Mouse (Mus musculus) hindbrain, postnatal 0 days (tissue): Measurements from ENCODE around the gene Ptgfrn. TPM values are rescaled to one million over a fixed set of nuclear protein-coding genes. Genes with fewer than 3 reads are reported as not detected.

Experiments used
- ATAC-seq: fragments of 200-750 bp; cut with Nextera tagmentation; 2 replicates; pipeline ENCODE4 v1.8.0; 2017; ENCODE audit warnings: mild to moderate bottlenecking, moderate TSS enrichment, moderate library complexity
- DNase-seq: peaks from one replicate; pipeline ENCODE4 v3.0.0-alpha.2; 2015; ENCODE audit warnings: low spot score
- H3K27ac ChIP-seq: fragments of 300-500 bp; sonication (generic); 2 replicates; pipeline ENCODE4 v1.5.1; 2014; ENCODE audit warnings: mild to moderate bottlenecking
- H3K27me3 ChIP-seq: fragments of 300-500 bp; sonication (generic); 2 replicates; pipeline ENCODE4 v1.6.1; 2014; ENCODE audit warnings: low read length, mixed read lengths; ENCODE audit not compliant: insufficient read depth
- H3K36me3 ChIP-seq: fragments of 300-500 bp; sonication (generic); 2 replicates; pipeline ENCODE4 v1.6.1; 2014; ENCODE audit warnings: low read length, mixed read lengths; ENCODE audit not compliant: insufficient read depth
- H3K4me1 ChIP-seq: fragments of 300-500 bp; sonication (generic); 2 replicates; pipeline ENCODE4 v1.6.1; 2014; ENCODE audit warnings: antibody characterized with exemption, low read length, mixed read lengths; ENCODE audit not compliant: insufficient read depth
- H3K4me2 ChIP-seq: fragments of 300-500 bp; sonication (generic); 2 replicates; pipeline ENCODE4 v1.6.1; 2014; ENCODE audit warnings: low read depth, mild to moderate bottlenecking, low read length, moderate library complexity, mixed read lengths
- H3K4me3 ChIP-seq: fragments of 300-500 bp; sonication (generic); 2 replicates; pipeline ENCODE4 v1.5.1; 2014; ENCODE audit warnings: low read length
- H3K9ac ChIP-seq: fragments of 300-500 bp; sonication (generic); replicated peaks from 2 replicates; pipeline ENCODE4 v1.6.1; 2014; ENCODE audit warnings: mild to moderate bottlenecking, low read length, moderate library complexity, mixed read lengths
- H3K9me3 ChIP-seq: fragments of 300-500 bp; sonication (generic); 2 replicates; pipeline ENCODE4 v1.6.1; 2016; ENCODE audit warnings: low read length, mixed read lengths
- CTCF ChIP-seq: IDR thresholded peaks from 2 replicates; pipeline ENCODE4 v1.5.1; 2016; ENCODE audit warnings: antibody characterized with exemption, control low read depth, low read depth
- WGBS: fragments of 180-500 bp; shearing (Covaris S2); extraction: QIAGEN DNeasy Blood & Tissue Kit; methylation state at CpG from one replicate; pipeline ENCODE4 v1.1.7; 2014; 5-methylcytosine and 5-hydroxymethylcytosine counted together
- polyA plus RNA-seq: library from polyadenylated mRNA; unstranded; fragments of >200 nt; fragmentation: Nextera tagmentation; extraction: Ambion mirVana; gene quantifications from 2 replicates; pipeline ENCODE4 v1.2.1, GENCODE M21; 2015
- total RNA-seq: library from RNA; depleted of rRNA; stranded (reverse); fragments of >200 nt; gene quantifications from 2 replicates; pipeline ENCODE4 v1.2.3, GENCODE M21; 2014

Ptgfrn gene
- total and polyA plus RNA-seq, 2 experiments from 2014 or later, result 4.1 to 51.0 TPM

DNA sequence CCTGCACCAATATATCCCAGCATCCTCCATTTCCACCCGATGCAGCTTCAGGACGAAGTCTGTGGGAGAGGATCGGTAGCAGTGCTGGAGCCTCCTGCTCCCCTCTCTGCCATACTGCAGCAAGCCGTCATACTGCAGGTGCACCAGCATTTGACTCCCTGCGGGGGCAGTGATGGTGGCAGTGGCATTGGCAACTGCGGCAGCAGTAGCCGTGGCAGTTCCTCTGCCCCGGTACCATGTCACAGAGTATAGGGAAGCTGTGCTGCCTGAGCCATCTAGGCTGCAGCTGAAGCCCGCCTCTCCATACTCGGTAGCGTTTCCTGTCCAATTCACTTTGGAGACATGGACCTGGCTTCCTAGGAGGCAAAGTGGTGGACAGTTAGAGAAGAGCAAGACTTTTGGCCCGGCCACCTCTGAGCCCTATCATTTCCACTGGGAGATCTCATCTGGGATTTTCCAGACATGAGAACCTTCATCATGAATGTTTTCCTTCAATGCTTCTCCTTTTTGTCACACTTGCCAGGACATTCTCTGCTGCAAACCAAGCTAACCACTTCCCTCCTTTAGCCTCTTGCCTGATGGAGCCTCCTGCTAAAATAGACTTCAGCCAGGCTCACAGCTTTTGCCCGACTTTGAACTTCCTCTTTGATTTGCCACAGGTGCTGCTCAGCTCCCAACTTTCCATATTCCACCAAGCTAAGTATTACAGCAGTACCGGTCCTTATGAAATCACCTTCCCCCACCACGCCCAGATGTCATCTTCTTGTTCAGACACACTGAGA is 106.3 kb downstream of the Ptgfrn start:
- Histone ChIP-seq H3K4me1 (no peaks in the 10 kb centered on the region), H3K36me3 (no peaks in the 10 kb centered on the region), H3K4me2 (no peak overlapping the region), H3K9ac (no peak overlapping the region), H3K9me3 (no peaks in the 10 kb centered on the region), H3K4me3 (no peak overlapping the region), H3K27me3 (no peaks in the 10 kb centered on the region), H3K27ac (no peak overlapping the region)
- TF ChIP-seq CTCF, result no peak; the same call in 1 of the 2 replicates
- WGBS, result 91% methylated on average over 15 of the region's 15 CpGs
- DNase-seq (no peak), ATAC-seq (no peak)

DNA sequence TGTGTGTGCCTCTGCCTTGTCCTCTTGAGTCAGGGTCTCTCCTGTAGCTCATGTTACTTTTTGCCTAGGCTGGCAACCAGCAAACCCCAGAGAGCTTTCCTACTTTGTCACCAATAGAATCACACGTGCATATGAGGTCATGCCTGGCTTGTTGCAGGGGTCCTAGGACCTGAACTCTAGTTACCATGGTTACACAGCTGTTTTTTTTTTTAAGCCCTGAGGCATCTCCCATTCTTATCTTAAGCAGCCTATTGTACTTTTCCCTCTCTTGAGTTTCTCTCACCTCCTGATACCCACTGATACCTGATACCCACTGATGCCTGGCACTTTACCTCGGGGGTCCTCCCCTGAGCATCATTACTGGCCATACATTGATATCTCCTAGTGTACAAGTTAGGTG is 110.3 kb downstream of the Ptgfrn start:
- H3K4me1 ChIP-seq, result no peaks in the 10 kb centered on the region
- H3K4me3 ChIP-seq, result no peak overlapping the region
- no peaks in the 10 kb centered on the region for H3K27me3 ChIP-seq
- no peak for DNase-seq
- H3K4me2 ChIP-seq, result no peak overlapping the region
- TF ChIP-seq CTCF, result no peak
- H3K9ac ChIP-seq, result no peak overlapping the region
- 27% methylated on average over 2 of the region's 2 CpGs for WGBS
- no peak for ATAC-seq
- H3K9me3 ChIP-seq, result no peaks in the 10 kb centered on the region
- no peaks in the 10 kb centered on the region for H3K36me3 ChIP-seq
- H3K27ac ChIP-seq, result no peak overlapping the region

DNA sequence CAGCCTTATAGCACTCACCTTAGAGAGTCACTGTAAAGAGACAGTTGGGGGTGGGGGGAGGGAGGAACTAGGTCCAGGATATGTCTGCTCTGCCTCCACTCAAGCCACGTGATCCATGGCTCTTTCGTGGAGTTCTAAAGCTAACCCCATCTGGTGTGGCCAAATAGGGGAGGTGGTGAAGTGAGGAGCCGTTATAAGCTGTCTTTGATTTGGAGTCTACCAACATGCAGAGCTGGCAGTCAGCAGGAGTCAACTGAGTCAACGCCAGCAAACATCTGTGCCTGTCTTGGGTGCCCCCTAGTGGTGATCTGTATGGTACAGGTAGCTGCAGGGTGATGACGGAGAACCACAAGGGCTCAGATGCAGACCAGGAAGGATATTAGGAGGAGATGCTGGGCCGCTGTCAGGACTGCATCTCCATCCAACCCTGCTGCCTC is 111.2 kb downstream of the Ptgfrn start:
- no peaks in the 10 kb centered on the region for H3K27me3 ChIP-seq
- peak; percentile 77 for DNase-seq
- peak; percentile 87 for TF ChIP-seq CTCF
- H3K27ac ChIP-seq, result no peak overlapping the region
- no peaks in the 10 kb centered on the region for H3K36me3 ChIP-seq
- no peaks in the 10 kb centered on the region for H3K9me3 ChIP-seq
- WGBS, result 20% methylated on average over 6 of the region's 6 CpGs
- H3K4me1 ChIP-seq, result no peaks in the 10 kb centered on the region; the same call in 1 of the 2 replicates
- H3K4me3 ChIP-seq, result no peak overlapping the region
- no peak overlapping the region for H3K4me2 ChIP-seq
- no peak overlapping the region for H3K9ac ChIP-seq
- ATAC-seq, result peak; percentile 64

DNA sequence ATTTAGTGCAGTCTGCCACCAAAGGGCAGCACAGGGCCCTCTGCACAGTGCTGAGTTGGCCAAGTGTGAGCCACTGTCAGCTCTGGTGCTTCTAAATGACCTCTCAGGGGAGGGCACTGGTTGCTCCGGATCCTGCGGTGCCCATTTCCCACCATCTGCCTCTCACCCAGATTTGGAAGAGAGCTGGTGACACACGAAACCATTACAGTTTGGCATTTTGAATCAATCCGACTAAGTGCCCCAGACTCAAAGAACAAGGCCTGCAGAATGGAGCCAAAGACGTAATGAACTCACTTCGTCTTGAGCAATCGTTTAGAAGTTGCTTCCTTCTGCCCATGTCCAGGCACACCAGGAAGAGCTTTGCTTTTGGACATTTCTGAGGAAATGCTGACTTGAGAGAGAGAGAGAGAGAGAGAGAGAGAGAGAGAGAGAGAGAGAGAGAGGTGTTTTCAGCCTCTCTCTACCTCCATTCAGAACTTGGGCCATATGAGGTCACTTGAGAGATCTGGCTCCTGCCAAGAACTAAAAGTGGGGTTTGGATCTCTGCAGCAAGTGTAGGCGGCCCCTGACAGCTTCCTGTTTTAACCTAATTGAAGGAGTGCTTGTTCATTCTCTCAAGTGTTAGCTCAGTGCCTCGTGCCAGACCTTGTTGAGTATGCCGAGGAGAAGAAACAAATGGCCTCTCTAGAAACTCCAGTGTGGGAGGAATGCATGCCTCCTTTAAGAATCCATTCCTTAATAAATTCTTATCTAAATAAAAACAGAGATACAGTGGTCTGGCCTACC is 112.1 kb downstream of the Ptgfrn start:
- ATAC-seq (no peak), DNase-seq (no peak)
- no peak overlapping the region for H3K9ac ChIP-seq
- no peak overlapping the region for H3K4me3 ChIP-seq
- no peak overlapping the region for H3K27ac ChIP-seq
- no peaks in the 10 kb centered on the region for H3K27me3 ChIP-seq
- no peaks in the 10 kb centered on the region for H3K9me3 ChIP-seq
- TF ChIP-seq CTCF, result no peak
- H3K36me3 ChIP-seq, result no peaks in the 10 kb centered on the region
- H3K4me1 ChIP-seq, result no peaks in the 10 kb centered on the region; the same call in 1 of the 2 replicates
- no peak overlapping the region for H3K4me2 ChIP-seq
- 67% methylated on average over 10 of the region's 10 CpGs for WGBS

DNA sequence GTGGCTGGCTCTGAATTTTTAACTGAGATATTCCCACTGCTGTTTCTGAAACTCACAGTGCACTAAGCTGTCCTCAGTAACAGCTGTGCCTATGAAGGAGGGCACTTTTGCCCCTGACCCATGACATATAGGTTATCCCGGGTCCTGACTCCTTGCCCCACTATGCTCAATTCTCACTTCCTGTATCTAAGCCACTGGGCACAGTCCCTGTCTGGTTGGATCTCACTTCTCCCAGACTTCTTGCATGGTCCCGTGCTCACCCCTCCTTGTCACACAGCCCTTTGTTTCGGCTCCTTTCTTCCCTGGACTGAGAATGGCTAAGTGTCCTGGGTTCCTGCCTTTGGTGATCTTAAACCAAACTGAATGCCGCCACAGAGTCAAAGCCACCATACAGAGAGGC is 115.8 kb downstream of the Ptgfrn start:
- TF ChIP-seq CTCF, result no peak
- Histone ChIP-seq H3K27ac (no peak overlapping the region), H3K4me2 (no peak overlapping the region), H3K4me1 (no peaks in the 10 kb centered on the region; the same call in none of the 2 replicates), H3K36me3 (no peaks in the 10 kb centered on the region), H3K4me3 (no peak overlapping the region), H3K9me3 (no peaks in the 10 kb centered on the region), H3K27me3 (no peaks in the 10 kb centered on the region), H3K9ac (no peak overlapping the region)
- no peak for DNase-seq
- 50% methylated on average over 4 of the region's 4 CpGs for WGBS
- ATAC-seq, result no peak

DNA sequence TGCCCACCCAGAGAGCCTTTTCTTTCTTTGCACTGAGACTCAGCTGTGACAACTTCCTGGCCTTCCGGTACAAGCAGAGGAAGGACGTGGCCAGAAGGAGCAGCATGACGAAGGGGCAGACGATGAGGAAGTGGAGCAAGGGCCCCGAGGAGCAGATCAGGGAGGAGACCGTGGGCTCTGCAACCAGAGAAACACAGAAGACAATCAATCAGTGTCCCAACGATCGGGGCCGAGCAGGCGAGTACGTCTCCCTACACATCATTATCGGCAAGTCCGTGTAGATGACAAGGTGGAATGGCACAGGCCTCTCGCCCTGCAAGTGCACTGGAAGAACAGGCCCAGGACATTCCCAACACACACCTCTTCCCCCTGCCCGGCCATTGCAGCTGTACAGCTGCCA is 116.4 kb downstream of the Ptgfrn start:
- Histone ChIP-seq H3K27me3 (no peaks in the 10 kb centered on the region), H3K9me3 (no peaks in the 10 kb centered on the region), H3K4me1 (no peaks in the 10 kb centered on the region; the same call in none of the 2 replicates), H3K4me3 (no peak overlapping the region), H3K4me2 (no peak overlapping the region), H3K9ac (no peak overlapping the region), H3K36me3 (no peaks in the 10 kb centered on the region), H3K27ac (no peak overlapping the region)
- DNase-seq (no peak), ATAC-seq (no peak)
- 71% methylated on average over 15 of the region's 15 CpGs for WGBS
- no peak for TF ChIP-seq CTCF
